Mouse (Mus musculus) intestine, embryonic 15.5 days (tissue): Measurements from ENCODE around the gene Dgkz. TPM values are rescaled to one million over a fixed set of nuclear protein-coding genes. Genes with fewer than 3 reads are reported as not detected.
A peak's percentile ranks its signal among the peaks of the same experiment; 100 is the strongest.

Experiments used
- ATAC-seq: fragments of 200-750 bp; cut with Nextera tagmentation; 2 replicates; pipeline ENCODE4 v1.8.0; 2017; ENCODE audit warnings: moderate TSS enrichment, moderate library complexity
- H3K27ac ChIP-seq: fragments of 300-500 bp; sonication (generic); 2 replicates; pipeline ENCODE4 v1.5.1; 2015; ENCODE audit warnings: mild to moderate bottlenecking, inconsistent platforms
- H3K27me3 ChIP-seq: fragments of 300-500 bp; sonication (generic); replicated peaks from 2 replicates; pipeline ENCODE4 v1.6.1; 2015; ENCODE audit warnings: inconsistent platforms
- H3K36me3 ChIP-seq: fragments of 300-500 bp; sonication (generic); 2 replicates; pipeline ENCODE4 v1.6.1; 2015; ENCODE audit warnings: inconsistent platforms
- H3K4me1 ChIP-seq: fragments of 300-500 bp; sonication (generic); replicated peaks from 2 replicates; pipeline ENCODE4 v1.6.1; 2015; ENCODE audit warnings: inconsistent platforms
- H3K4me2 ChIP-seq: fragments of 300-500 bp; sonication (generic); replicated peaks from 2 replicates; pipeline ENCODE4 v1.6.1; 2015; ENCODE audit warnings: mild to moderate bottlenecking, inconsistent platforms
- H3K4me3 ChIP-seq: fragments of 300-500 bp; sonication (generic); replicated peaks from 2 replicates; pipeline ENCODE4 v1.5.1; 2015; ENCODE audit warnings: inconsistent platforms
- H3K9ac ChIP-seq: fragments of 300-500 bp; sonication (generic); 2 replicates; pipeline ENCODE4 v1.6.1; 2015; ENCODE audit warnings: inconsistent platforms
- H3K9me3 ChIP-seq: fragments of 300-500 bp; sonication (generic); 2 replicates; pipeline ENCODE4 v1.6.1; 2016; ENCODE audit warnings: inconsistent platforms
- WGBS: fragments of 180-500 bp; shearing (Covaris S2); methylation state at CpG from one replicate; pipeline ENCODE4 v1.1.7; 2015; 5-methylcytosine and 5-hydroxymethylcytosine counted together
- polyA plus RNA-seq: library from polyadenylated mRNA; unstranded; fragments of >200 nt; fragmentation: Nextera tagmentation; extraction: Ambion mirVana; gene quantifications from 2 replicates; pipeline ENCODE4 v1.2.1, GENCODE M21; 2015

Gene Dgkz
- polyA plus RNA-seq, 1 experiment from 2014 or later: 60.3 TPM

- no peaks in the 10 kb centered on the region for H3K36me3 ChIP-seq
- no peaks in the 10 kb centered on the region for H3K27me3 ChIP-seq
- H3K4me2 ChIP-seq: no peak overlapping the region
- H3K27ac ChIP-seq: peak overlapping the region; percentile 67; the same call in 1 of the 2 replicates
- ATAC-seq: no peak
- 76% methylated on average over 12 of the region's 12 CpGs for WGBS
- H3K9me3 ChIP-seq: no peaks in the 10 kb centered on the region
- no peak overlapping the region for H3K4me3 ChIP-seq
- no peak overlapping the region for H3K9ac ChIP-seq
- peaks cover 41% of the 10 kb centered on the region for H3K4me1 ChIP-seq
These were observed 36.0 kb upstream of the Dgkz start for GRCm38 (mm10) chr2:92011424-92012353.

GRCm38 (mm10) chr2:92008623-92009404, 33.1 kb upstream of the Dgkz start:
- ATAC-seq: peak; percentile 24
- H3K4me2 ChIP-seq: peak overlapping the region; percentile 94
- H3K9ac ChIP-seq: peak overlapping the region; percentile 58
- 3% methylated on average over 20 of the region's 20 CpGs for WGBS
- H3K36me3 ChIP-seq: no peaks in the 10 kb centered on the region
- peaks cover 49% of the 10 kb centered on the region for H3K4me1 ChIP-seq
- no peaks in the 10 kb centered on the region for H3K9me3 ChIP-seq
- H3K4me3 ChIP-seq: peak overlapping the region; percentile 53
- H3K27ac ChIP-seq: peak overlapping the region; percentile 91; the same call in 1 of the 2 replicates
- no peaks in the 10 kb centered on the region for H3K27me3 ChIP-seq

GRCm38 (mm10) chr2:92007933-92008622, 32.4 kb upstream of the Dgkz start:
- H3K9me3 ChIP-seq: no peaks in the 10 kb centered on the region
- H3K27me3 ChIP-seq: no peaks in the 10 kb centered on the region
- ATAC-seq: peak; percentile 96
- H3K9ac ChIP-seq: peak overlapping the region; percentile 58
- under 1% methylated on average over 33 of the region's 34 CpGs for WGBS
- H3K27ac ChIP-seq: peak overlapping the region; percentile 91
- peak overlapping the region; percentile 53 for H3K4me3 ChIP-seq
- H3K4me2 ChIP-seq: peak overlapping the region; percentile 94
- H3K36me3 ChIP-seq: no peaks in the 10 kb centered on the region
- peaks cover 43% of the 10 kb centered on the region for H3K4me1 ChIP-seq

GRCm38 (mm10) chr2:92006983-92007921, 31.6 kb upstream of the Dgkz start:
- peak; percentile 31 for ATAC-seq
- WGBS: 1% methylated on average over 28 of the region's 28 CpGs
- Histone ChIP-seq H3K27ac (peak overlapping the region; percentile 91), H3K4me2 (peak overlapping the region; percentile 94), H3K36me3 (no peaks in the 10 kb centered on the region), H3K4me3 (peak overlapping the region; percentile 53), H3K9me3 (no peaks in the 10 kb centered on the region), H3K9ac (peak overlapping the region; percentile 48), H3K4me1 (peaks cover 35% of the 10 kb centered on the region), H3K27me3 (no peaks in the 10 kb centered on the region)

GRCm38 (mm10) chr2:92006491-92006890, 30.8 kb upstream of the Dgkz start:
- ATAC-seq: no peak
- Histone ChIP-seq H3K4me2 (peak overlapping the region; percentile 94; the same call in 1 of the 2 replicates), H3K27ac (0 out of 2 replicates have a peak overlapping the region, but pooled peaks have one; percentile 36), H3K36me3 (no peaks in the 10 kb centered on the region), H3K9ac (no peak overlapping the region), H3K27me3 (no peaks in the 10 kb centered on the region), H3K9me3 (no peaks in the 10 kb centered on the region), H3K4me1 (peaks cover 32% of the 10 kb centered on the region), H3K4me3 (no peak overlapping the region)
- 53% methylated on average over 6 of the region's 6 CpGs for WGBS

- ATAC-seq: no peak
- H3K9ac ChIP-seq: no peak overlapping the region
- peaks cover 32% of the 10 kb centered on the region for H3K4me1 ChIP-seq
- no peak overlapping the region for H3K4me2 ChIP-seq
- H3K27ac ChIP-seq: no peak overlapping the region
- no peak overlapping the region for H3K4me3 ChIP-seq
- no peaks in the 10 kb centered on the region for H3K36me3 ChIP-seq
- WGBS: 42% methylated on average over 7 of the region's 7 CpGs
- H3K9me3 ChIP-seq: no peaks in the 10 kb centered on the region
- no peaks in the 10 kb centered on the region for H3K27me3 ChIP-seq
These were observed 29.0 kb upstream of the Dgkz start for GRCm38 (mm10) chr2:92004617-92005016.

- H3K36me3 ChIP-seq: no peaks in the 10 kb centered on the region
- WGBS: 84% methylated on average over 16 of the region's 16 CpGs
- no peaks in the 10 kb centered on the region for H3K27me3 ChIP-seq
- no peak for ATAC-seq
- H3K9me3 ChIP-seq: no peaks in the 10 kb centered on the region
- H3K4me1 ChIP-seq: peaks cover 12% of the 10 kb centered on the region; the same call in 1 of the 2 replicates
- no peak overlapping the region for H3K4me2 ChIP-seq
- H3K27ac ChIP-seq: no peak overlapping the region
- no peak overlapping the region for H3K9ac ChIP-seq
- H3K4me3 ChIP-seq: no peak overlapping the region
These were observed 22.4 kb upstream of the Dgkz start for GRCm38 (mm10) chr2:91997905-91998608.

GRCm38 (mm10) chr2:91996006-91996405, 20.3 kb upstream of the Dgkz start:
- Histone ChIP-seq H3K9me3 (no peaks in the 10 kb centered on the region), H3K4me3 (no peak overlapping the region), H3K36me3 (no peaks in the 10 kb centered on the region; the same call in 1 of the 2 replicates), H3K4me2 (no peak overlapping the region), H3K4me1 (peaks cover 12% of the 10 kb centered on the region; the same call in 1 of the 2 replicates), H3K27me3 (no peaks in the 10 kb centered on the region), H3K27ac (no peak overlapping the region), H3K9ac (no peak overlapping the region)
- WGBS: 51% methylated on average over 5 of the region's 5 CpGs
- peak; percentile 79 for ATAC-seq

- Histone ChIP-seq H3K4me3 (no peak overlapping the region), H3K36me3 (peaks cover 6% of the 10 kb centered on the region; the same call in 1 of the 2 replicates), H3K4me2 (no peak overlapping the region), H3K27ac (no peak overlapping the region), H3K27me3 (no peaks in the 10 kb centered on the region), H3K9ac (no peak overlapping the region), H3K9me3 (0 out of 2 replicates have a peak, but pooled peaks cover 4% of the 10 kb centered on the region), H3K4me1 (peaks cover 12% of the 10 kb centered on the region; the same call in 1 of the 2 replicates)
- ATAC-seq: no peak
- 87% methylated on average over 3 of the region's 3 CpGs for WGBS
These were observed 17.7 kb upstream of the Dgkz start for GRCm38 (mm10) chr2:91993409-91993808.

- no peak for ATAC-seq
- H3K4me3 ChIP-seq: no peak overlapping the region
- H3K27me3 ChIP-seq: no peaks in the 10 kb centered on the region
- H3K27ac ChIP-seq: no peak overlapping the region
- H3K36me3 ChIP-seq: peaks cover 6% of the 10 kb centered on the region; the same call in 1 of the 2 replicates
- peaks cover 14% of the 10 kb centered on the region for H3K4me1 ChIP-seq
- 0 out of 2 replicates have a peak, but pooled peaks cover 4% of the 10 kb centered on the region for H3K9me3 ChIP-seq
- H3K4me2 ChIP-seq: no peak overlapping the region
- H3K9ac ChIP-seq: no peak overlapping the region
These were observed 14.1 kb upstream of the Dgkz start for GRCm38 (mm10) chr2:91989750-91990149.
